Mouse (Mus musculus): Measurements from ENCODE around the gene Rab26. TPM values are rescaled to one million over a fixed set of nuclear protein-coding genes. Genes with fewer than 3 reads are reported as not detected.

The Rab26 gene
- total RNA-seq, 4 experiments from 2014 or later, result 0.27 TPM; not detected in 3

DNA sequence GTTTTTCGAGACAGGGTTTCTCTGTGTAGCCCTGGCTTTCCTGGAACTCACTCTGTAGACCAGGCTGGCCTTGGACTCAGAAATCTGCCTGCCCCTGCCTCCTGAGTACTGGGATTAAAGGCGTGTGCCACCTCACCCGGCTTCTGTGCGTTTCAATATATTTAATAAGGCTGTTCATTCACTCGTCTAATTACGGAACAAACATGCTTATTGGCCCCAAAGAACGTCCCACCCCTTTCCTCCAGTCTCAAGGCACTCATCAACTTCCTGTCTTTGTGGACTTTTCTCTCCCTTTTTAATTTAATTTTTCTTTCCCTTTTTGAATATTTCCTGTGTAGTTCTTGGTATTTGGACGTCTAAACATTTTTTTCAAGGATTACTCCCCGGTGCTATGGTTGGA lies 14.4 kb upstream of the Rab26 start:
- DNase-seq (ENCODE audit: low spot score in 2 of 2), result no peak

DNA sequence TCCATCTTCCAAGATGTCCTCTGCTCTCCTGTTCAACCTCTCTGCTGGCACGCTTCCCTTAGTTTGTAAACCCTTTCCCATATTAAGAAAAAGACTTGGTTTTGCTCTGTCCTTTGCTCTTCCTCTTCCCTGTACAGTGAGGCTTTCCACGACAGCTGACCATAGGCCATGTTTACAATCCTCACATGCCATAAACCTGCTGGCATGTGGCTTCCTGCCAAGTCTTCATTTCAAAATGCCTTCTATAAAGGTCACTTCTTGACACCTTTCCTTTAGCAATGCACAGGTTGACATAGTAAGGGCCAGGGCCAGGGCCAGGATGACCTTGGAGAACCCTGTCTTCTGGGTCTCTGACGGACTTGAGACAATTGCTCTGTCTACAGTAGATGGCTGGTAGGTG lies 12.2 kb upstream of the Rab26 start:
- no peak for DNase-seq (ENCODE audit: low spot score in 2 of 2)

DNA sequence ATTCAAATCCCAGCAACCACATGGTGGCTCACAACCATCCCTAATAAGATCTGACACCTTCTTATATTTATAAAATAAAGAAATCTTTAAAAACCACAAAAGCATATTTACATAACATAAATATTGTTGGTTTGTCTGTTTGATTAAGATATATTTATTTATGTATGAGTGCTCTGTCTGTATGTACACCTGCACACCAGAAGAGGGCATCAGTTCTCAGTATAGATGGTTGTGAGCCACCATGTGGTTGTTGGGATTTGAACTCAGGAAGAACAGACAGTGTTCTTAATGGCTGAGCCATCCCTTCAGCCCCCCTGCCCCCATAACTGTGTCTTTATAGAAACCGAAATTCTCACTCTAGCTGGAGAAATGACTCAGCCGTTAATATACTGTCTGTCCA lies 11.2 kb upstream of the Rab26 start:
- DNase-seq (ENCODE audit: low spot score in 2 of 2), result no peak

DNA sequence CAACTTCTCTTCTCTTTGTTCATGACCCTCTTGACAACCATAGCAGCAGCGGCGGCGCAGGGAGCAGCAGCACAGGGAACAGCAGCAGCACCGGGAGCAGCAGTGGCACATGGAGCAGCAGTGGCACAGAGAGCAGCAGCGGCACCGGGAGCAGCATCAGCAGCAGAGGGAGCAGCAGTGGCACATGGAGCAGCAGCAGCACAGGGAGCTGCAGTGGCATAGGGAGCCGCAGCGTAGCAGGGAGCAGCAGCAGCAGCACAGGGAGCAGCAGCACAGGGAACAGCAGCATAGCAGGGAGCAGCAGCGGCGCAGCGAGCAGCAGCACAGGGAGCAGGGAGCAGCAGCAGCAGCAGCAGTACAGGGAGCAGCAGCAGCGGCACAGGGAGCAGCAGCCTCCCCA lies 10.6 kb upstream of the Rab26 start:
- no peak for DNase-seq (ENCODE audit: low spot score in 2 of 2)

DNA sequence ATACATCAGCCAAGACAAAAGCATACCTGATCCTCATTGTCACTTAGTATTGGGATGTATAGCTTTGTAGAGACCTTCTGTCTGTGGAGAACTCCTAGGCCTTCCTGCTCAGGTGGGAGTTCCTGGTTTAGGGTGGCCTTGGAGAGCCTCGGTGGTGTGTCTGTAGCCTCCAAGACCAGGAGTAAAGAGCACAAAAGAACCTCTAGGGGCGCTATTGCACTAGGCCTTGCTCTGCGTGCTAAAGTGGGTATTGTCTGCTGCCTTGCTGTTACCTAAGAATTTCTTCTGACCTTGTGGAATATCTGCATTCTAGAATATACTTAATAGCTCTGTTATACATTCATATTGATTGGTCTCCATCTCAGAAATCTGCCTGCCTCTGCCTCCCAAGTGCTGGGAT lies 6.4 kb upstream of the Rab26 start:
- no peak for DNase-seq (ENCODE audit: low spot score in 2 of 2)

DNA sequence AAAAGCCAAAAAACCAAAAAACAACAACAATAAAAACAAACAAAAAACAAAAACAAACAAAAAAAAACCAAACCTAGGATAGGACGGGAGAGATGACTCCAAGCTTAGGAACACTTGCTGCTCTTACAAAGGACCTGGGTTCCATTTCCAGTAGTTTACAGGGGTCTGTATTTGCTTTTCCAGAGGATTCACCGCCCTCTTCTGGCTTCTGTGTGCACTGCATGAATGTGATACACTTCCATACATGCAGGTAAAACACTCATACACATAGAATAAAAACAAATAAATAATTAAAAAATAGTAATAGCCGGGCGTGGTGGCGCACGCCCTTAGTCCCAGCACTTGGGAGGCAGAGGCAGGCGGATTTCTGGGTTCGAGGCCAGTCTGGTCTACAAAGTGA lies 4.9 kb upstream of the Rab26 start:
- no peak for DNase-seq (ENCODE audit: low spot score in 2 of 2)

DNA sequence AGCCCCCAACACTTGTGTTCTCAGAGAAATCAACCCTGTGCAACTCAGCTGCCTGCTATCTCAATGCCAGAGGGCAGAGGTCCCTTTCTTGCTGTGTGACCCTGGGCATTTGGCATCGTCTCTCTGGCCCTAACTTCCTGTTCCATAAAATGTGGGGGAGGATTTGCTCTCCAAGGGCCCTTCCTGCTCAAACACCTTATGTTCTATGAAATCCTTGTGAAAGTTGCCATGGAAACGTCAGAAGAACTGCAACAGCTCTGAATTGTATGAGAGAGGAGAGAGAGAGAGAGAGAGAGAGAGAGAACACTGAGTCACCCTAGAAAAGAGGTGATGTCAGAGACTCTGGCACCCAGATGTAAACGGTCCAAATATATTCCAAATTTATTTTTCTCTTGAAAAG lies 3.5 kb upstream of the Rab26 start:
- DNase-seq (ENCODE audit: low spot score in 2 of 2), result no peak

DNA sequence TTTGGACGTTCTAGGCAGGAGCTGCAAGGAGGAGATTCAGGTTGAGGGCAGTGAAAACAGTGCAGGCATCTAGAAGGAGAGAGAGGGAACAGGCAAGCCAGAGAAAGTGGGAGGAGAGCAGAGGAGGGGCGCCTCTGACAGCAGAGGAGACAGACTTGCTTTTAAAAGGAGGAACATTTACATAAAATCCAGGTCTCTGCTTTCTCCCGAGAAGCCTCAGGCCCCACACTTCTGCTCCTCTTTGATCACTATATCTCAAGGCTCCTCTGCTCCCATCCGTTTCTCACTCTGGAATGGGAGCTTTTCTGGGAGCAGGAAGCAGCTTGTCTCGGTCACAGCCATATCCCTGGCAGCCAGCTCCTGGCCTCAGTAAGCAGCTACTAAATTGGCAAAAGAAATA lies 1.3 kb upstream of the Rab26 start:
- DNase-seq (ENCODE audit: low spot score in 2 of 2), result no peak

DNA sequence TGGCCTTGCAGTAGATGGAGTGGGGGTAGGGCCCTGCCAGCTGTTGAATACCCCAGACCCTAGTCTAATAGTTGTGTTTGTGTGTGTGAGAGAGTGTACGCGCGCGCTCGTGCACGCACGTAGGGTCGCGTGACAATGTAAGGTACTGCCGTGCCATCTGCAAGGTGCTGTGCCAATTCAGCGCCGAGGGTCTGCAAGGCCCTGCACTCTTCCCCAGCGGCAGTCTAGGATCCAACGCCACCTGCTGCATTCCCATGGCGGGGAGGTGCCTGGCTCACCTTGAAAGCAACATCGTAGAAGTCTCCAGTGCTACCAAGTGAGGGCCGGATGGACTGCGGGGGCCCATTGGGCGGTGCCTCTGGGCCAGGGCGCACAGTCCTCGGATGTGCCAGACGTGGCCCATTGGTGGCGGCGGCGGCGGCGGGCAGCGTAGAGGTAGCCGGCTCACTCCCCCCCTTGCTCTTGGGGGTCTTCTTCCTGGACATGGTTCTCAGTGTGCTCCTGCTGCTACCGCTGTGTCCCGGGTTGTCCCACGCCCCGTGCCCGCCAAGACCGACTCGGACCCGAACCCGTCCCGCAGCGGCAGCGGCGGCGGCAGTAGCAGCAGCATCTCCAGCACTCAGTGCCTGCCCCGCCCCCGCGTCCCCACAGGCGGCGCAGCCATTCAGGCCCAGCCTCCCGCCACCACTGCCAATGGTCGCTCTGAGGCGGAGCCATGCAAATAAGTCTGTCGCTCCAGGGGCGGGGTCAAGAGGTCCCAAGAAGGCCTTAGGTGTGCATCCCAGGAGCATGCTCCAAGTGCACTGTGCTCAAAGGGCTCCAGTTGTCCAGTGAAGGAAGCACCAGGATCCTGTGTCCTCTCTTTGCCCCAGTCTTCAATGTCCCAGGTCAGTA lies 664 bp downstream of the Rab26 start:
- peak; percentile 77 to 81 for DNase-seq (ENCODE audit: low spot score in 2 of 2)

DNA sequence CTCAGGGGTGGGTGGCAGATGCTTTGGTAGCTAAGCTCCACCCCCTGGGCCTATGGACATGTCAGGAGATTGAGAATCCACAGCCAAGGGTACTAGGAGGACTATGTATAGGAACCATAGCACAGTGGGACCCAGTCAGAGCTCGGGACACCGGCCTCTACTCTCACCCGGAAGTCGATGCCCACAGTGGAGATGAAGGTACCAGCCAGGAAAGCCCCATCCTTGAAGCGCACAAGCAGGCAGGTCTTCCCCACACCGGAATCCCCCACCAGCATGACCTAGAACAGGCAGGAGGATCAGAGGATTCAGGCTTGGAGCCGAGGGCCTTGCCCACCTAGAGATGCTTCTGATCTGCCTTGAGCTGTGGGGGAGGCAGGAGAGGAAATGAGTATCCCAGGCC lies 2.0 kb downstream of the Rab26 start:
- DNase-seq (ENCODE audit: low spot score in 2 of 2), result no peak

DNA sequence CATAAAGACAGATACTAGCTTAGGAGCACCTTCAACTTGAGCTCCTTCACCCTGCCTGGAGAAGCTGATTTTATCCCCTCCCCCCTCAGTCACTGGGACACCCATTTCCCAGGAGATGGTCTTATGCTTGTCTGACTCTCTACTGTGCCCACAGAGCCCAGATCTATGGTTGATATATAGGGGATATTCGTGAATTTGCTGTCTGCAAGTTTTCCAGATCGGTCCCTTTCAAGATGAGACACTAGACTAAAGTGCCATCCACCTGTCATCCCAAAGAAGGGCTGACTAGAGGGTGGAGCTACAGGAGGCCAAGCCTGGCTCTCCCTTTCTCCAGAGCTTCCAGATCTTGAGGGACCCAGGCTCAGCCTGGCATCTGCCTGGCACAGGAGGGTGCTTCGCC lies 2.9 kb downstream of the Rab26 start:
- DNase-seq (ENCODE audit: low spot score in 2 of 2), result no peak

DNA sequence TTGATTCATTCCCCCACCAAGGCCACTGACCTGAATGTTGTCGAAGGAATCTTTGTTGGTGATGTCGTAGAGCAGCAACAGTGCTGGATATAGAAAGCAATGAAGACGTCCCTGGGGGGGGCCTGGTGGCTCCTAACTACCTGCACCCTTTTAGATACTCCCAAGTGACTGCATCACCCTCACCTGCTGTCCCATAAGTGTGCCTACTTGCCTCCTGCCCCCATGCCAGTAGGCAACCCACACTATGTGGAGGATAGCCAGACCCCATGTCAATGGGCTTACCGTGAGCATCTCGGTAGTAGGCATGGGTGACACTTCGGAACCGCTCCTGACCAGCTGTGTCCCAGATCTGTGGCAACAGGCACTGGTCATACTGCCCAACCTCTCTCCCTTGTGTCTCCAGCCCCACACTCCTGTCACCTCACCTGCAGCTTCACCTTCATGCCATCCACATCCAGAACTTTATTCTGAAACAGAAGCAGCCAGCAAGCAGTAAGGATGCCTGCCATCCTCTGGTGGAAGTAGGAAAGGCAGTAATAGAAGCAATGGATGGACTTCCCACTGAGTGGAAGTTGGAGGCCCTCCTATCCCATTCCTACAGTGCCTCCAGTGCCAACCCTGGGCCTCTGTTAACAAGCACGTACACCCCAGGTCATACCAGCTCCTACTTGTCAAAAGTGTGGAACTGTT lies 3.5 kb downstream of the Rab26 start:
- DNase-seq (ENCODE audit: low spot score in 2 of 2), result no peak

DNA sequence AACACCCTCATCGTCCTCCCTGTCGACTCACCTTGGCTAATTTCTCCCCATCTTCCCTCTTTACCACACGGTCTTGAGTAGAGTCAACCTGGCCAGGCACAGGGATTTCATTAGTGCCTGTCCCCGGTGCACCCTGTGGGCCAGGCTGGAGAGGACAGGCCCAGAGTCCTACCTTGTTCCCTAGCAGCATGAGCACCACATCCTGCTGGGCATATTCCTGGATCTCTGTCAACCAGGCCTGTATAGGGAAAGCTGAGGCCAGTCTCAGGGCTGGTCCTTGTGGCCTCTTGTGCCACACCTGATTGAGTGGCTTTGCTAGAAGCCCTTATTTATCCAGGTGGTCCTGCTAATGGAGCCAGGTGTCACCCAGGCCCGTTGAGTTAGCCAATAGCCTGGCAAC lies 4.1 kb downstream of the Rab26 start:
- no peak for DNase-seq (ENCODE audit: low spot score in 2 of 2)

DNA sequence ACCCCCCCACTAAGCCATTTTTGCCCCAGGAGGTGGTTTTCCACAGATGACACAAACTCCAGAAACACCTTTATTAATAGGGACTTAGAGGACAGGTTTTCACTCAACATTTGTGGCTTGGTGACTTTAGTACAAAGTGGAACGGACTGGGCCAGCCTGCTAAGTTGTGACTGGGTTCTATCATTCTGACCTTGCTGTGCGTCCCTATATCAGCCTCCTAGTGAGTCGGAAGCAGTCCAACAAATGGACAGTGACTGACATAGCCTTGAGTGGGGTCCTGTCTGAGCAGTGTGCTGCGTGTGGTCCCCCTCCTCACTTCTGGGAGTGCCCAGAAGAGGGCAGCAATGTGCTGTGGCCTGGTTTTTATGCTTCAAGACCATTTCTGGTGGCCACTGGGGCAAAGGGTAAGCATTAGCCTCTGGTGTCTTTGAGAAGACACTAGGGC lies 5.0 kb downstream of the Rab26 start:
- peak in 1 of 2 experiments; percentile 37 for DNase-seq (ENCODE audit: low spot score in 2 of 2)

DNA sequence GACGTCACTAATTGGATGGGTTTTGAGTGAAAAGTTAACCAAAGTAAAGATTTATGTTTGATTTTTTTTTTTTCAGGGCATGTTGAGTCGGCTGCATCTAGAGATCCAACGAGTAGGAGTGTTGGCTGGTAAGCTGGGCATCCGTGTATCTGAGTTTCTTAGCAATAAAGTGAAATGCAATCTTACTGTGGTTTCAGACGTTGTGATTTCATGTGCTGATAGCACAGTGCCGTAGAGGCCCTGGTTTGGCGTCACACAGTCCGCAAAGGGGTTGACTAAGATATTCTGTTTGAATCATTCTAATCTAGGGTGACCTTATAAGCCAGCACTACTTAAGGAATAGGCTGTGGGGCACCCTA lies 5.5 kb downstream of the Rab26 start:
- DNase-seq (ENCODE audit: low spot score in 2 of 2), result no peak

DNA sequence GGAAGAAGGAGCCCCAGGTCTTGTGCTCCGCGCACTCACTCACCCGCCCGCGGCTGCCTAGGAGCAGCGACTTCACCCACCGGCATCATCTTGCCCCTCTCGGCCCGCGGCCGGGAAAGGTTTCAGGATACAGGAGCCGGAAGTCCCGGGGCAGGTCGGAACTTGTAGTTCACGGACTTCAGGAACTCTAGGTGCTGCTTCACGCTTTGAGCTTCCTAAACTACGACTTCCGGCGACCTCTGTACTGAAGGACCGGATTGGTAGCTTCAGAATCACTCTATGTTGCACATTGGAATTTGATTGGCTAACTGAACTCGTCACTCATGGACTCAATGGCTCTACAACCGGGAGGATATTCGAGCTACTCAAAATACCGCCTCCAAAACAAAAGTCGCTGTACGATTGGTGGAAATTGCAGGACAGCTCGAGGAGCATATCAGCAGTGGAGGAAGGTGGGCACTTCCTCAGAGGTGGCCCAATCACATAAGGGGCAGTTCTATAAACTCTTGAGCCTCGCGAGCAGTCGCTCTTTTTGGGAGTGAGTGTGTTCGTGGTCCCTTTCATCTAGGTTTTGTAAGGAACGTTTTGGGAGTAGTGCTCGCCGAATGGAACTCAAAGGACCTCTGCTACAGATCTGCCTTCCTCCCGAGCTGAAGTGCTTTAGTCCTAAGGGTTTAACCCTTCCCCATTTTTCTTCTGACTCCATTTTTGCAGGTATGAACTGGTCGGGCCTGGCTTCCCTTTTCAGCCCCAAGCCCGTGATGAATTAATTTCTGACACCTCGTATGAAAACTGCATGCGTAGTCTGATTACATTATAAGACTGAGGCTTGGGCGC lies 6.1 kb downstream of the Rab26 start, which contains the start of gene Traf7:
Gene Traf7 (minus strand): TSS at position 216 of the 837 bp plus-strand sequence.
- peak; percentile 86 to 92 for DNase-seq (ENCODE audit: low spot score in 2 of 2)

DNA sequence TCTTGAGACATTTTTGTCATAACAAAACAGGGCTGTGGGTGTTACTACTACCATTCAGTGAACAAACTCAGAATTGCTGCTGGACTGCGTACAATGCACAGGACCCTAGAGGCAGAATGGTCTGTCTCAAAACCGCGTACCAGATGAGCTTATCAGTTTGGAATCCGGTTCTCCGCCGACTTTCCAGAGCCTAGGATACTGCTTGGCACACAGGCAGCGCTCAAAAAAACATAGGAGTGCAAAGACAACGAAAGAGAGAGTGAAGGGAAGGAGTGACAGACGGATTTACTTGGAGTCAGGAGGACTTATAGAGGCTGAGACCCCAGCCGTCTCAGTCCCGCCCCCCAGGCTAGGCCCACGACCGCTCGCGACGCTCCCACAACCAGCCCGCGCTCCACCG lies 6.7 kb downstream of the Rab26 start:
- no peak for DNase-seq (ENCODE audit: low spot score in 2 of 2)

DNA sequence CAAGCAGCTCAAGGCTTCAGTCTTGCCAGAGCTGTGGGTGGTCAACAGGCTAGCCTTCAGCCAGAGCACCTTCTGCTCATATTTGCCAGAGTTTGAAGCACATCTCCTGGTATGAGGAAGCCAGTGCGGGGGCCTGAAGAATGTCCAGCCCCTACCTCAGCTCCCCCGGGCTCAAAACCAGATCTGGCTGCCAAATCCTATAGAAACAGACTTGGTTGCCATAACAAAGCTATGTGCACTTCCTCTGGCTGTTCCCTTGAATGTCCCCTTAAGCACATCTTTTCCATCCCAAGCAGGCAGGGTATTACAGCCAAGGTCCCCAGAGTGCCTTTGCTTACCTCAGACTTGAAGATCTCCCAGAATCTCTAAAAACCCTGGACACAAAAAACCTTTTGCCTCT lies 9.3 kb downstream of the Rab26 start:
- DNase-seq (ENCODE audit: low spot score in 2 of 2), result no peak

DNA sequence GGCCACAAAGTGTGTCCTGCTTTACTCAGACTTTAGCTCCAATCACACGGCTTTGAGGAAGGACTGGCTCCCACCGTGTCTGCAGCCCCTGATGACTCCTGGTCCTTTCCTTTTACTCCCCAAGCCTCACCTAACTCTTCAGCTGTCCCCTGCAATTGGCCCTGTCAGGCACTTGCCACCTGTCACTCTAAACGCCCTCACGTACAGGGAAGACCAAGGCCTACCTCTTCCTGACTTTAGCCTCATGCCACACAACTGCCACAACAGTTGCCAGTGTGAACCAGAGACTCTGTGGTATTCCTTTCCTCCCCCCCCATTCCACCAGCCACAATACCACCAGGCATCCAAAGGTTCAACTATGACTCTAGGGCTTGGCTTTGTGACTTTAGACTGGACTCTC lies 13.6 kb downstream of the Rab26 start:
- DNase-seq (ENCODE audit: low spot score in 2 of 2), result no peak

DNA sequence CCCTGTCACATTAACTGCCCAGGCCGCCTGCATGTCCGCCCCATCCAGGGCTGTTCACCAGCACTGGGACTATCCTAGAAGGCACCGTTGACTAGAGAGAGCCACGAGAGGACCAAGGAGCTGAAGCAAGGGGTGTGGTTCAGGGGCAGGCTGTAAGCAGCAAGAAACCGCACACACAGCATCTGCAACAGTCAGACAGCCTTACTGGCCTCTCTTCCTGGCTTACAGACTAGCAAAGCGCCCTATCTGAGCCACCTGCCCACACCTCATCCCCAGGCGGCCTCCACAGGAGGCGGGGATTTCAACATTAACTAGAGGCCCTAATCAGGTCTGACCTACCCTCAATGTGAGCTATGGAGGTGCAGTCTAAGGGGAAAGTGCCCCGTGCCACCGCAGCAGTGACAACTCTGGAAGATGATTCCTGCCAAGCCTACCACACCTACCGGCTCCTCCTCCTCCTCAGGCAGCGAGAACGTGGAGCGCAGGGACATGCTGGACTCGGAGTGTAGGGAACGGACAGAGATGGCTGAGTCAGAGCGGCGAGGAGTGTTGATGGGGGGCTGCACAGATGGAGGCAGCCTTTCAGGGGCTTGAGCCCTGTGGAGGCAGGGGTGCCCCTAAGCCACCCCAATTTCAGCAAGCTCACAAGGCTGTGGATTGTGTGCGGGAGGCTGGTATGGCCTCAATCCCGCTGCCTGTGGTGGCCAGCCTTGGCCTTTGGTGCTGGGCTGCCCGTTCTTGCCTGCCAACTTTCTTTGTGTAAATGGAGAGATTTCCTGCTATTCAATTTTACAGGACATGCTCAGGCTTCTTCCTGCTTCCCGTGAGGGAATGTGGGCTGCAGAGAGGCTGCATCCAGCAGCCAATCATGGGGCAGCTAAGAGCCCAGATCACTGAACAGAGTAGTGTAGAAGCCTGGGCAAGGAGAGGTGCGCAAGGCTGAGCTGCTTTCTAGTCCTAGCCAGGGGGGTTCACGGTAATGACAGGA lies 19.4 kb downstream of the Rab26 start:
- no peak for DNase-seq (ENCODE audit: low spot score in 2 of 2)

DNA sequence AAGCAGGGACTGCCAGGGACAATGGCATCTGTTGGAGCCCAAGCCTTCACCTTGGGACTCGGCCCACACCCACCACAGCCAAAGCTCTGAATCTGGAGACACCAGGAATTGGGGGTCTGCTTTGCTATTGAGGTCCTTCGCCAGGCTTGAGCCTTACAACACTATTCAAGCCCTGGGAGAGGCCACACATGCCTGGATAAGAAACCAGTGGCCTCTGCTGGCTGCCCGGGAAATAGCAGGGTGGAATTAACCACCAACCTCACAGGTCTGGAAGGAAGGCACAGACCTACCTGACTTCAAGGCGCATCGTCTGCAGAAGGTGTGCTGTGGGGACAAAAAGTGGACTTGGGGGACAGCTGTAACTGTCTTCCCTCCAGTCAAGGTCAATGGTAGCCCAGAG lies 20.4 kb downstream of the Rab26 start:
- no peak for DNase-seq (ENCODE audit: low spot score in 2 of 2)
